Mouse (Mus musculus) embryo, embryonic 11 days (tissue): ENCODE results near the gene B4gat1.

ENCODE experiments used
- DNase-seq: peaks from one replicate; pipeline ENCODE4 v3.0.0-alpha.2; 2015

B4gat1 gene

DNA sequence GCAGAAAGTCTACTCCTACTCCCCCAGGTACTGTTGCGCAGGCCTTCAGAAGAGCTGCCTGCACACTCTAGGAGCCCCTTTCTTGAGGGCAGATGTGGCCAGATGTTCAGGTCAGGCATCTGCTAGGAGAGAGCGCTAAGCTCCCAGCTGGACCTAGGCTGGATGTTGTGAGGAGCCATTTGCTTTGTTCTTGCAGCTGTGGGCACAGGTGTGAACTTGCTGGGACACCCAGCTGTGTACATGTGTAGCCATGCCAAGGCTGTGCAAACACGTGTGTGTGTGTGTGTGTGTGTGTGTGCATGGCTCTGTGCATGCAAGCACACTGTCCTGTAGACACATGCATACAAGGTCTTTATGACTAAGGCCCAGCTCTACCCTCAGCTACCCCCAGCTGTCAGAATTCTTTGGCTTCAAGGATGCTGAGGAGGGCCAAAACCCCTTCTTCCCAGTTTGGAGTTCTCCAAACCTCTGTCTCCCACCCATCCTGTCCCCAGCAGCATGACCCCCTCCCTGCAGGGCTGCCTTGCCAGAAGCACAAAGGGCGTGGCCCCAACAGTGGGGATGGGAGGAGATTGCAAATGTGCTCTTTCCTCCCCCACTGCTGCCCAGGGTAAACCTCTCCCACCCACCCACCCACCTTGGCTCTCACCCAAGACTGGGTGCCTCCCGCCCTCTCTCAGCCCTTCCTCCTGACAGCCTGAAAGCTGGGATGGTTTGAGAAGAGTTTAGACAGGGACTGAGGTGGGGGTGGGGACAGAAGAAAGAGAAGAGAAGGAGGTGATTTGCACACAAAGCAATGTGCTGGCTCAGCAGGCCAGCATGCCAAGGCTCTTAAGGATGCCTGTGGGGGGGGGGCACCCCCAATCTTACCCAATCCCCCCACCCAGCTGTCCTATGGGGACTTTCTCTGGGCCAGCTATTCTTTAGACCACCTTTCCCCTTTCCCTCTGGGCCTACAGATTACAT lies 22.0 kb downstream of the B4gat1 start:
- DNase-seq: peak; percentile 16

DNA sequence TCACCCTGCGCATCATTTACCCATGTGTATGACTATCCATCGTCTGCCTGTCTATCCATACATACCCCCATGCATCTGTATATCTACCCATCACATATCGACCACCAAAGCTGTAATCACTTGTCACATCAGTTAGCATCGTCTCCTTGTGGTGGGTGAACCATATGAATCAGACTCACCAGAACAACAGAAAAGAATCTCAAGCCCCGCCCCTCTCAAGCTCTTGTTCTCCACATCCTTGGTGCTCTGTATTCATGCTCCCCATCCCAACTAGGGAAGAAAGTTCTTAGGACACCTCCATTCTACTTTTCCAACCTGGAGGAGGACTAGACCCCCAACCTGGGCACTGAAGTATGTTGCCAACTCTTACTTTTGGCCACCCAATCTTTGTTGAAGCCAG lies 23.4 kb downstream of the B4gat1 start:
- no peak for DNase-seq

DNA sequence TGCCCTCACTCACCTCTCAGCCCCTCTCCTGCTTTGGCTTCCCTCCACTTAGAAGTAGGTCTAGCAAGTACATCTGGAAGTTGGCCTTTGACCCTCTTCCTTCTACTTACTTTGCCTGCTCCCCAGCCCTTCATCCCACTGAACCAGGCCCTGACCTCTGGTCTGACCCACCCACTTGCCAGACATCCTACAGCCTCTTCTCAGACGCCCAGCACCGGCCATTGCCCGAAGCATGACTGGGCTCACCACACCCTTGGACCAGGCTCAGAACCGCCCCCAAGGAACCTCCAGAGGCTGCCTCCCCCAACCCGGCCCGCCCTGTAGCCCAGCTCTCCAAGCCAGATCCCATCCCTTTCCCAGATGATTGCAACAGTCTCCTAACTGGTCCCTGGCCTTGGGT lies 23.8 kb downstream of the B4gat1 start:
- peak; percentile 29 for DNase-seq

DNA sequence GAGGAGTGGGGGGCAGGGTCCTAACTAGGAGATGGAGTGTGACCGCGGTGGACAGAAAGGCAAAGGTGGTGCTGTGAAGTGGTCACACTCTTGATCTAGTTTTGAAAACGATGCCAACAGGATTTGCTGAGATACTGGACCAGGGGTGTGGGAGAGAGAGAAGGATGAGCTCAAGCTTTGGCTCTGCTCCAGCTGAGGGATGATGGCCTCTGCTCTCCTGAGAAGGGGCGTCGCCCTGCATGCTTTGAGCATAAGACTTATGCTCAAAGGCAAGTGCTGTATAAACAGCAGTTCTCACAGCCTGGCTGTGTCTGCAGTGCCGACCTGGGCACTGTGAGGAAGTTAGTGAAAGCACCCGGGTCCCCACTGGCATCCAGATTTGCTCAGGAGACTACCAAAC lies 26.5 kb downstream of the B4gat1 start:
- DNase-seq: no peak

DNA sequence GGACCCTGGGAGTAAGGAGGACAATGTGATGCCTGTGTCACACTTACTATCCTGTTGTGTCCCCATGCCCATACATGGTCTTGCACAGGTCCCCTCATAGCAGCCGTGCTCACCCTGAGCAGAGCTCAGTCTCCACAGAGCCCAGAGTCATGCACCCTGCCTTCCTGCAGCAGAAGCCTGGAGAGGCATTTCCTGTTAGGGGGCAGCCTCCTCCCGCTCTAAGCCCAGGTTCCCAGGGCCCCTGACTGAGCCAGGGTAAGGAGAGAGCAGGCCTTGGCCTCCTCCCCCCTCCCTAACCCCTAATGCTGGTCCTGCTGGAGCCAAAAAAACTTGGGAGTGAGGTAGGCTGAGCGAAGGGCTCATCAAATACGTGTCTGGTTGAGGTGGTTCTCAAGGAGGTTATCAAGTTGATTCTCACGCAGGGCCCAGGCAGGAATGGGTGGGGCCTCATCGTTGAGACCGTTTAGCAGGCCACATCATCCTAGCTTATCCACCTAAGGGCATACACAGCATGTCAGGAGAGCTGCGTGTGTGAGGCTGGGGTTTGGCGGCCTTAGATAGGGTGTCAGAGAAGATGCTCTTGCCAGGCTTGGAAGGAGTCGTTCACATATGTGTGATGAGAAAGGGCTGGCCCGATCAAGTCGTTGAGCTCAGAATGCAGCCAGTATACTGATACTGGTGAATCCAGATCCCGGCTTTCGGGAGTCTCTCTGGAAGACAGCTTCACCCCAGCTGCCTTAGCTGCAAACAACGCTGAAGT lies 28.6 kb downstream of the B4gat1 start:
- DNase-seq: peak; percentile 52

DNA sequence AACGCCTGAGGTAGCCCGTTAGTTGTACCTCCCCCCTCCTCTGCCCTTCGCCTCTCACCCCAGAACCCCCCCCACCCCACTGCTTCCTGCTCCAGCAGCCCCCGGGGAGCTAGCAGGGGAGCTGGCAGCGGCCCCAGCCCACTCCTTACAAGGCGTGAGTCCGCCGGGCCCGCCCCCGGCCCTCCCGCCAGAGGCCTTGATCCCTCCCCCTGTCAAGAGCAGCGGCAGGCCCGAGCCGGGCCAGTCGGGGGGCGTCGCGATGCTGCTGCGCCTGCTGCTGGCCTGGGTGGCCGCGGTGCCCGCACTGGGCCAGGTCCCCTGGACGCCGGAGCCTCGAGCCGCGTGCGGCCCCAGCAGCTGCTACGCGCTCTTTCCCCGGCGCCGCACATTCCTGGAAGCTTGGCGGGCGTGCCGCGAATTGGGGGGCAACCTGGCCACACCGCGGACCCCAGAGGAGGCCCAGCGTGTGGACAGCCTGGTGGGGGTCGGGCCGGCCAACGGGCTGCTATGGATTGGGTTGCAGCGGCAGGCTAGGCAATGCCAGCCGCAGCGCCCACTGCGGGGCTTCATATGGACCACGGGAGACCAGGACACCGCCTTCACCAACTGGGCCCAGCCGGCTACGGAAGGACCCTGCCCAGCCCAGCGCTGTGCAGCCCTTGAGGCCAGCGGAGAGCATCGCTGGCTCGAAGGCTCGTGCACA lies 29.4 kb downstream of the B4gat1 start, which contains the start of gene Cd248:
TSS of gene Cd248 (plus strand) at position 212 of the 703 bp plus-strand sequence.
- peak; percentile 89 for DNase-seq

DNA sequence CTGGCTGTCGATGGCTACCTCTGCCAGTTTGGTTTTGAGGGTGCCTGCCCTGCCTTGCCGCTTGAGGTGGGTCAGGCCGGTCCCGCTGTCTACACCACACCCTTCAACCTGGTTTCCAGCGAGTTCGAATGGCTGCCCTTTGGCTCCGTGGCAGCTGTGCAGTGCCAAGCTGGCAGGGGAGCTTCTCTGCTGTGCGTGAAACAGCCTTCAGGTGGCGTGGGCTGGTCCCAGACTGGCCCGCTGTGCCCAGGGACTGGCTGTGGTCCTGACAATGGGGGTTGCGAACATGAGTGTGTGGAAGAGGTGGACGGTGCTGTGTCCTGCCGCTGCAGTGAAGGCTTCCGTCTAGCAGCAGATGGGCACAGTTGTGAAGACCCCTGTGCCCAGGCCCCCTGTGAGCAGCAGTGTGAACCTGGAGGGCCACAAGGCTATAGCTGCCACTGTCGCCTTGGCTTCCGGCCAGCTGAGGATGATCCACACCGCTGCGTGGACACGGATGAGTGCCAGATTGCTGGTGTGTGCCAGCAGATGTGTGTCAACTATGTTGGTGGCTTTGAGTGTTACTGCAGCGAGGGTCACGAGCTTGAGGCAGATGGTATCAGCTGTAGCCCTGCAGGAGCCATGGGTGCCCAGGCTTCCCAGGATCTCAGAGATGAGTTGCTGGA lies 30.1 kb downstream of the B4gat1 start:
- DNase-seq: peak; percentile 12

DNA sequence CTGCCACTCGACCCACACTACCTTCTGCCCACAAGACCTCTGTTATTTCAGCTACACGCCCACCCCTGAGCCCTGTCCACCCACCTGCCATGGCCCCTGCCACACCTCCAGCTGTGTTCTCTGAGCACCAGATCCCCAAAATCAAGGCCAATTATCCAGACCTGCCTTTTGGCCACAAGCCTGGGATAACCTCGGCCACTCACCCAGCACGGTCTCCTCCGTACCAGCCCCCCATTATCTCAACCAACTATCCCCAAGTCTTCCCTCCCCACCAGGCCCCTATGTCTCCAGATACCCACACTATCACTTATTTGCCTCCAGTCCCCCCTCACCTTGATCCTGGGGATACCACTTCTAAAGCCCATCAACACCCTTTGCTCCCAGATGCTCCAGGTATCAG lies 30.9 kb downstream of the B4gat1 start:
- DNase-seq: no peak

DNA sequence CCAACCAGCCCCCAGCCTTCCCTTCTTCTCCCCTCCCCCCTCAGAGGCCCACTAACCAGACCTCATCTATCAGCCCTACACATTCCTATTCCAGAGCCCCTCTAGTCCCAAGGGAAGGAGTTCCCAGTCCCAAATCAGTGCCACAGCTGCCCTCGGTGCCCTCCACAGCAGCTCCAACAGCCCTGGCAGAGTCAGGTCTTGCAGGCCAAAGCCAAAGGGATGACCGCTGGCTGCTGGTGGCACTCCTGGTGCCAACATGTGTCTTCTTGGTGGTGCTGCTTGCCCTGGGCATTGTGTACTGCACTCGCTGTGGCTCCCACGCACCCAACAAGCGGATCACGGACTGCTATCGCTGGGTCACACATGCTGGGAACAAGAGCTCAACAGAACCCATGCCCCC lies 31.4 kb downstream of the B4gat1 start:
- DNase-seq: no peak

DNA sequence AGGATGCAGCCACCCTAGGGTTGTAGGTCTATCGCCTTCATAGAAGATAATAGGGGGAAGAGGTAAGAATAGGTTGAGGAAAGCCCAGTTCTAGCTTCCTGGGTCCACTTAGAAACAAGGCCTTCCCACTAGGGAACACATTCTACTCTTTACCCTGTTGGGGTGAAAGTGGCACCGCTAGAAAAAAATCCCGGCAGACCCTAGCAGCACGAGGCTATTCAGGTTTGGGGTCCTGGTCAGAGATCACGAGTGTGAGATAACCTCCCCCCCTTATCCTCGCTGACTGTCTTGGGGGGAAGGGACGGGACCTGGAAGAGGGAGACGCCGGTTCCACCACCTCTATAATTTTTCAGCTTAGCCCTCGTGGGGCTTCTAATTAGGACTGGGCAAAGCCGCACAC lies 32.5 kb downstream of the B4gat1 start:
- no peak for DNase-seq

DNA sequence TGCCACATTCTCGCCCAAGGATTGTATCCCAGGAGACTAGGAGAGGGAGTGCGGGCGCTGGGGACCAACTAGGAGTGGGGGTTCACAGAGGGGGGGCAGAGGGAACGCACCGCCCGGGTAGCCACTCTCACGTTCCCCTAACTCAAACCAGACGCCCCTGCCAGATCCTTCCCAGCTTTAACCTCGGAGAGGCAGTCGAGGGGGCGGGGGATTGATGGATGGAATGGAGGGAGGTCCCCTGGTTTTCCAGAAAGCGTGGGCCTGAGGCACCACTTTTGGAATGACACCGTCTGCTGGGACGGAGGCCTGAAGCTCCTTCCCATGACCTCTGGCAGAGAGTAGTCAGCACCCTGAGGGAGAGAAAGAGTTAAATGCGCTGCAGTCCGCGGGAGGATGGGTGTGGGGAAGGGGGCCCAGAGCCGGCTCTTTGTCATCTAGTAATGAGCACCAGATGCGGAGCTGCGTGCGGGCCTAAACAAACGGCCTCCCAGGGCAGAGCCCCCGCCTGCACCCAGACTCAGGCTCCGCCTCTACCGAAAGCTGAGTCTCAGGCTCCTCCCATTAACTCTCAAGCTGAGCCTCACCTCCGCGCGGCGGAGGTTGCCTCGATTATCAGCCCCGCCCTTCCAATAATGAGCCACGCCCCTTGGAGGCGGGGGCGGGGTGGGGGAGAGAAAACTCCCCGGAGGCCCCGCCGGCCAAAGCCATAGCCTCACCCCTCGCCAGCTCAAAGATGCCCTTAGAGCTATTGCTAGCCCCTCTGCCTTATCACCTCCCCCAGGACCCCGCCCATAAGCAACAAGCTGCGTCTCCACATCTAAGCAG lies 33.1 kb downstream of the B4gat1 start:
- DNase-seq: peak; percentile 97

DNA sequence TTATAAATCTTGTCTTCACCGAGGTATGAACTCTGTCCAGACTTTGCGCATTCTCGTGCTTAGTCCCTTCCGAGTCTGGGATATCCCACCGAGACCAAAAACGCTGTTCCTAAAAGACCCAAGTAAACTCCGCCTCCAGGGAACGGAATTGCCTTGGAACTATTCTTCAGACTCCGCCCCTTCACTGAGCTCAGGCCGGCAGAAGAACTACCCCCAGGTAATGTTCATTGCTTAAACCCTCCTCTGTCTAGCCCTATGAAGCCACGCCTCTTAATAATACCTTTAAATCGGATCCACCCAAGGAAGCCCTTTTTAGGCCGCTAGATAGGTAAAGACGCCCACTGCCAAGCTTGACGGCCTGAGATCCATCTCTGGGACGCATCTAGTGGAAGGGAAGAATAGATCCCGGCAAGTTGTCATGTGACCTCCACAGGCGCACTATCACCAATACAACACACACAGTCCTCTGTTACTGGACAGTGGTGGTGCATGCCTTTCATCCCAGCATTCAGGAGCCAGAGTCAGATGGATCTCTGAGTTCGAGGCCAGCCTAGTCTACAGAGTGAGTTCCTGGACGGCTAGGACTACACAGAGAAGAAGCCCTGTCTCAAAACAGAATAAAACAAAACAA lies 33.9 kb downstream of the B4gat1 start:
- DNase-seq: peak; percentile 86

DNA sequence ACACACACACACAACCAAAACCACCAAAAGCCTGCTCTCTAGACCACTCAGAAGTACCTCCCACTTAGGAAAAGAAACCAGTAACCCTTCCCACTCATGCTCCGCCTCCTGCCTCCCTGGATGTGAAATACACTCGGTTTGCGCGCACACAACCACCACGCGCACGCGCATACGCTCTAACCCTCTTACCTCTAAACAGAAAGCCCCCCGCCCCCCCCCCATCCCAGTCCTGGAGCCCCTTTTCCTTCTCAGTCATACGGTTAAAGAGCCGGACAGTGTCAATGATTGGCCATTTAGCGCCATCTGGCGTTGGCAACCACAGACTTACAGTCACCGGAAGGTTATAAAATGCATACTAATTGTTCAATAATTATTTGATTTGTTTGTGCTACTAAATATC lies 34.4 kb downstream of the B4gat1 start:
- peak; percentile 91 for DNase-seq

DNA sequence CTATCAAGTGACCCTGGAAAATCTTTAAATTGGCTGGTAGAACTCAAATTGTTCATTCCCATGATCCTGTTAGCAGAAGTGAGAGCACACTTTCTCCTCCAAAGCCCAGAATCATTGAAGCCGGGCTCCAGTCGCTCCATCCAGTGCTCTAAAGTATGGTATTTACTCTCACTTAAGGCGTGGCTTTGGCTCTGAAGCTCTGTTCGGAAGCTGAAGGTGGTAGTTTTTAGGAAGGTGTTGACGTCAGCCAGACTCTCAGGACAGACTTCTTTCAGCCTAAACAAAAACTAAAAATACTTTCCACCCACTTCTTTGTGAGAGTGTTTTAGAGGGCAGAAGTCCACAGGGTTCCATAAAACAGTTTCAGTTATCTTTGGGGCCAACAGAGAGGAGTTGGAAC lies 34.9 kb downstream of the B4gat1 start:
- no peak for DNase-seq

DNA sequence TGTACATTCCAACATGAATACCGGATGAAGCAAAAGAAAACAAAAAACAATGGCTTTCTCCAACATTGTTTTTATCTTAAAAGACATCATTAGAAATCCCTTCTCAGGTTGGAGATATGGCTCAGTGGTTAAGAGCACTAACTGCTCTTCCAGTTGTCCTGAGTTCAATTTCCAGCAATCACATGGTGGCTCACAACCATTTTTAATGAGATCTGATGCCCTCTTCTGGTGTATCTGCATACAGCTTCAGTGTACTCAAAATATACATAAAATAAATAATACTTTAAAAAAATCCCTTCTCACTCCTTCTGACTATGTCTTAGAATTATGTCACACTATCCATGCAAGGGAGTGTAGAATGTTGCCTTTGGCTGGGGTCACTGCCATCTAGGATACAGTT lies 40.7 kb downstream of the B4gat1 start:
- DNase-seq: no peak

DNA sequence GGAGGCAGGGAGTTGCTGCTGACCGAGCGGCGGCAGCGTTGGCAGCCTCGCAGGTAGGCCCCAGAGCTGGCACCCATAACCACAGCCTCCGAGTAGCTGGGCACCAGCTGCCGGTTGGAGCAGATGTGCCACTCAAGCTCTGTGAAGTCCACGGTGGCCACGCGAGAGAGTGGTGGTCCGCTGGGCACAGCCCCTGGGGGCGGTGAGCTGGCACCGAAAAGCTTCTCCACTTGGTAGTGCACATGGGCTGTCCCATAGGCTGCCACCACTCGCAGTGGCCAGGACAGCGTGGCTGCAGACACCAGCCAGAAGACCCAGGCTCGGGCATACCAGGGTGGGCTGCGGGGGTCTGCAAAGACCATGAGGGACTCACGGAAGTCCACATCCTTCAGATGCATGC lies 43.4 kb downstream of the B4gat1 start:
- DNase-seq: no peak

DNA sequence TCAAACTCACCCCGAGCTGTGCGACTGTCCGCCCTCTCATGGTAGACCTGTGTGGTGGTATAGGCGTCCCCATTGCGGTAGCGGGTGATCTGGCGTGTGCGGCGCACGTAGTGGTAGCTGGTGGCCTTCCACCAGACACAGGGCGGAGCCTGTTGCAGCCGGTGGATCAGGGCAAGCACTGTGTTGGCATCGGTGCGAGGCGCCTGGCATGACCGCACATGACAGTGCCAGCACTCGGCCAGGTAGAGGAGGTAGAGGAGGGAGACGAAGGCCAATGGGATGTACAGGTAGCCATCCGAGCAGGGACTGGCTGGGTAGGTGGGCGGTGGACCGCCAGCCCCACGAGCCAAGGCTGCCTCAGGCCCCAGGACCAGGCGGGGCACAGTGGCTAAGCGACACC lies 44.0 kb downstream of the B4gat1 start:
- DNase-seq: no peak

DNA sequence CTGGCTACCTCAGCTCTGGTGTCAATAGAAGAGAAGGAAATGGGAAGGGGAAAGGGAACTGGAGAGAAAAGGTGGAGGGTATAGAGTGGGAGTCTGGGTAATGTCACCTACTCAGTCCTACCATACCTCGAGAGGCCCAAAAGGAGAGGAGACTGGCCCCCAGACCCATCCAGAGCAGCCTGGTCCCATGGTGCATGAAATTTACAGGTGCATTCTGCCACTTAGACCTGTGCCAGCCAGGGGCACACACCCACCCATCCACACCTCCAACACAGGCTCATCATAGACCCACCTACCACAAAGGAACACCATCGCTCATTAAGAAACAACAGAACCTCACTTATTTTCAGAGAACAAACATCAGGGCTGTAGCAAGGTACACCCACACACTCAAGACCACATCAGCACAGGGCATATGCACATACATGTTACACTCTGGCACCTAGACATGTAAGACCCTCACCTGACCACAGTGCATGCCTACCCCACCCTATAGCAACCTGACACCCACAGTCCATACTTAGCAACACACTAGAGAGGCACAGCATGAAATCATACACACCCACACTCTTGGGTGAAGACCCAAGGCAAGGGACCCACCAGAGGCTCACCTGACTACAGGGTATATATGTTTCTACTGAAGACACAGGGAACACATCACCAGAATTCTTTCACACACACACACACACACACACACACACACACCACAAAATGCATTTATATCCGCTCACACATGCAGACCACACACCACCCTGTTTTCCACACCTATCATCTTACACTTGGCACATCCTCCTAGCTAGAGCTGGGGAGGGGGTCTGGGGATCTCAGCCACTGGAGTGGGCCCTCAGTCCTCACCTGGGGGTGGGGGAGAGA lies 45.6 kb downstream of the B4gat1 start:
- DNase-seq: no peak

DNA sequence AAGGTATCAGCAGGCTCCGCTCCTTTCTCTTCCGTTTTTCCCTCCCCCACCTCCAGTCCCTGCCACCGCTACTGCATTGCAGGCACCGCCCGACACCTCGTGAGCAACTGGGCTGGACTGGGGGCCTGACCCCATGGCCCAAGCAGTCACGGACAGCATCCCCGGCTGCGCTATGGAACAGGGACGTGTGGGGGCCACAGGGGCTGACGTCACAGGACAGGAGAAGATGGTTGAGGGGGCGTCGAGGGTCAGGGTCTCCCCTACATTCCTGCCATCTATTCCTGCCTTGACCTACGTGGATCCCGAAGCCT lies 46.2 kb downstream of the B4gat1 start:
- DNase-seq: no peak

DNA sequence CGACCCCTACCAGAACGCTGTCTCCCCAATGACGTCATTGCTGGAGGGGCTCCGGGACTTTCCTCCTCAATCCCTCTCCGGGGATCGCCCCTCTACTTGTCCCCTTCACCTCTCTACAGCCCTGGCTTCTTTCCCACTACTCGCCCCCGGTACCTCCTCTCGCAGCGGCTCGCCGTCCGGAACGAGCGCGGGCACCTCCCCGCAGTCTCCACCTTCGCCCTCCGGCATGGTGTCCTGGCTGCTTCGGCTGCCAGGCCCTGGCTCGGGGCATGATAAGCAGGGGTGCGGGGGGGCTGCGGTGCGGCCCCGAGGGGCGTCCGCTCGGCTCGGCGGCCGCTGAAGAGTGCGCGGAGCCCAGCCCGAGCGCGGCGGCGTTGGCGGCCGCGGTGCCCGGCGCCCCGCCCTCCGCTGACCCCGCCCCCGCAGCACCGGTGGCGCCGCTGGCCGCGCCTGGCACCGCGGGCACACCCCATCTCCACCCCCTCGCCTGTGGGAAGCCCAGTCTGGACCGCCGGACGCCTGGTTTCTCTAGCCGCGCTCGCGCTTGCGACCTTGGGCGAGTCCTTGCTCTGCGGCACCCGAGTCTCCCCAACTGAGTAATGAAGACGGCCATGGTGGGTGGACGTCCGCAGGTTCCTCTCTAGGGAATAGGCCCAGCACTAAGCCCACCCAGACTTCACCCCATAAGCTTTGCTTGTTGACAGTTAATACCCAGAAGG lies 46.7 kb downstream of the B4gat1 start, which contains the start of gene Tmem151a:
TSS of gene Tmem151a (minus strand) at position 387 of the 719 bp plus-strand sequence.
- no peak for DNase-seq
